Mouse (Mus musculus) kidney, embryonic 16.5 days (tissue): ENCODE measurements around the gene Fdx1. TPM values are rescaled to one million over a fixed set of nuclear protein-coding genes. Genes with fewer than 3 reads are reported as not detected.

Experiments used
- ATAC-seq: fragments of 200-750 bp; cut with Nextera tagmentation; 2 replicates; pipeline ENCODE4 v1.8.0; 2017; ENCODE audit warnings: moderate TSS enrichment; ENCODE audit not compliant: low FRiP score, low TSS enrichment
- H3K27ac ChIP-seq: fragments of 300-500 bp; sonication (generic); 2 replicates; pipeline ENCODE4 v1.5.1; 2014; ENCODE audit warnings: low read length
- H3K27me3 ChIP-seq: fragments of 300-500 bp; sonication (generic); 2 replicates; pipeline ENCODE4 v1.6.1; 2014; ENCODE audit warnings: low read length, control low read depth, mixed read lengths; ENCODE audit not compliant: insufficient read depth
- H3K36me3 ChIP-seq: fragments of 300-500 bp; sonication (generic); 2 replicates; pipeline ENCODE4 v1.6.1; 2014; ENCODE audit warnings: low read length, control low read depth, mixed read lengths; ENCODE audit not compliant: insufficient read depth
- H3K4me1 ChIP-seq: fragments of 300-500 bp; sonication (generic); 2 replicates; pipeline ENCODE4 v1.6.1; 2014; ENCODE audit warnings: low read length, control low read depth, mixed read lengths; ENCODE audit not compliant: insufficient read depth
- H3K4me2 ChIP-seq: fragments of 300-500 bp; sonication (generic); replicated peaks from 2 replicates; pipeline ENCODE4 v1.6.1; 2014; ENCODE audit warnings: low read depth, low read length
- H3K4me3 ChIP-seq: fragments of 300-500 bp; sonication (generic); 2 replicates; pipeline ENCODE4 v1.5.1; 2014; ENCODE audit warnings: mild to moderate bottlenecking, low read length
- H3K9ac ChIP-seq: fragments of 300-500 bp; sonication (generic); replicated peaks from 2 replicates; pipeline ENCODE4 v1.6.1; 2014; ENCODE audit warnings: low read length
- H3K9me3 ChIP-seq: fragments of 300-500 bp; sonication (generic); 2 replicates; pipeline ENCODE4 v1.6.1; 2016; ENCODE audit warnings: low read length, control low read depth
- WGBS: fragments of 180-500 bp; shearing (Covaris S2); extraction: QIAGEN DNeasy Blood & Tissue Kit; methylation state at CpG from one replicate; pipeline ENCODE4 v1.1.7; 2014; 5-methylcytosine and 5-hydroxymethylcytosine counted together
- polyA plus RNA-seq: library from polyadenylated mRNA; unstranded; fragments of >200 nt; fragmentation: Nextera tagmentation; extraction: Ambion mirVana; gene quantifications from 2 replicates; pipeline ENCODE4 v1.2.1, GENCODE M21; 2015

The Fdx1 gene
- polyA plus RNA-seq, 1 experiment from 2014 or later: 119 TPM

- peaks cover 8% of the 10 kb centered on the region; the same call in 1 of the 2 replicates for H3K9me3 ChIP-seq
- WGBS: 81% methylated on average over 4 of the region's 4 CpGs
- no peak for ATAC-seq
- H3K4me3 ChIP-seq: no peak overlapping the region
- no peaks in the 10 kb centered on the region for H3K27me3 ChIP-seq
- no peak overlapping the region for H3K9ac ChIP-seq
- no peak overlapping the region for H3K27ac ChIP-seq
- no peaks in the 10 kb centered on the region for H3K36me3 ChIP-seq
- H3K4me2 ChIP-seq: no peak overlapping the region
- 0 out of 2 replicates have a peak, but pooled peaks cover 2% of the 10 kb centered on the region for H3K4me1 ChIP-seq
Observed at GRCm38 (mm10) chr9:51993486-51994275, 30.3 kb upstream of the Fdx1 start.

GRCm38 (mm10) chr9:51991241-51991876, 28.0 kb upstream of the Fdx1 start:
- ATAC-seq: no peak
- 0 out of 2 replicates have a peak, but pooled peaks cover 2% of the 10 kb centered on the region for H3K9me3 ChIP-seq
- H3K4me1 ChIP-seq: 0 out of 2 replicates have a peak, but pooled peaks cover 2% of the 10 kb centered on the region
- WGBS: 20% methylated on average over 2 of the region's 2 CpGs
- H3K9ac ChIP-seq: no peak overlapping the region
- no peak overlapping the region for H3K4me2 ChIP-seq
- no peak overlapping the region for H3K4me3 ChIP-seq
- H3K27ac ChIP-seq: no peak overlapping the region
- no peaks in the 10 kb centered on the region for H3K36me3 ChIP-seq
- no peaks in the 10 kb centered on the region for H3K27me3 ChIP-seq

GRCm38 (mm10) chr9:51990828-51991227, 27.5 kb upstream of the Fdx1 start:
- WGBS: 13% methylated on average over 2 of the region's 2 CpGs
- no peak for ATAC-seq
- Histone ChIP-seq H3K4me1 (0 out of 2 replicates have a peak, but pooled peaks cover 2% of the 10 kb centered on the region), H3K9me3 (0 out of 2 replicates have a peak, but pooled peaks cover 2% of the 10 kb centered on the region), H3K27ac (no peak overlapping the region), H3K4me3 (no peak overlapping the region), H3K9ac (no peak overlapping the region), H3K27me3 (no peaks in the 10 kb centered on the region), H3K36me3 (no peaks in the 10 kb centered on the region), H3K4me2 (no peak overlapping the region)

GRCm38 (mm10) chr9:51985493-51986099, 22.2 kb upstream of the Fdx1 start:
- Histone ChIP-seq H3K36me3 (no peaks in the 10 kb centered on the region), H3K4me2 (no peak overlapping the region), H3K27ac (no peak overlapping the region), H3K4me1 (no peaks in the 10 kb centered on the region), H3K27me3 (no peaks in the 10 kb centered on the region), H3K4me3 (no peak overlapping the region), H3K9me3 (no peaks in the 10 kb centered on the region), H3K9ac (no peak overlapping the region)
- ATAC-seq: no peak
- WGBS: 84% methylated on average over 11 of the region's 11 CpGs

GRCm38 (mm10) chr9:51981131-51981530, 17.8 kb upstream of the Fdx1 start:
- 79% methylated on average over 1 of the region's 1 CpGs for WGBS

GRCm38 (mm10) chr9:51979301-51979700, 15.9 kb upstream of the Fdx1 start:
- Histone ChIP-seq H3K4me3 (no peak overlapping the region), H3K27me3 (no peaks in the 10 kb centered on the region), H3K27ac (no peak overlapping the region), H3K4me1 (no peaks in the 10 kb centered on the region), H3K9me3 (no peaks in the 10 kb centered on the region), H3K4me2 (no peak overlapping the region), H3K9ac (no peak overlapping the region), H3K36me3 (no peaks in the 10 kb centered on the region)
- ATAC-seq: no peak
- 94% methylated on average over 6 of the region's 6 CpGs for WGBS

More at GRCm38 (mm10) chr9:51981131-51981530, 17.8 kb upstream of the Fdx1 start:
- H3K9ac ChIP-seq: no peak overlapping the region
- no peaks in the 10 kb centered on the region for H3K36me3 ChIP-seq
- H3K4me2 ChIP-seq: no peak overlapping the region
- H3K9me3 ChIP-seq: no peaks in the 10 kb centered on the region
- no peak overlapping the region for H3K27ac ChIP-seq
- no peaks in the 10 kb centered on the region for H3K27me3 ChIP-seq
- ATAC-seq: no peak
- no peak overlapping the region for H3K4me3 ChIP-seq
- H3K4me1 ChIP-seq: no peaks in the 10 kb centered on the region

GRCm38 (mm10) chr9:51978545-51979259, 15.3 kb upstream of the Fdx1 start:
- Histone ChIP-seq H3K9me3 (no peaks in the 10 kb centered on the region), H3K9ac (no peak overlapping the region), H3K4me2 (no peak overlapping the region), H3K27me3 (no peaks in the 10 kb centered on the region), H3K4me3 (no peak overlapping the region), H3K36me3 (no peaks in the 10 kb centered on the region), H3K4me1 (no peaks in the 10 kb centered on the region), H3K27ac (no peak overlapping the region)
- 80% methylated on average over 6 of the region's 6 CpGs for WGBS
- ATAC-seq: no peak

- 37% methylated on average over 5 of the region's 5 CpGs for WGBS
- Histone ChIP-seq H3K4me1 (no peaks in the 10 kb centered on the region), H3K9ac (no peak overlapping the region), H3K27ac (no peak overlapping the region), H3K4me3 (no peak overlapping the region), H3K4me2 (no peak overlapping the region), H3K9me3 (no peaks in the 10 kb centered on the region), H3K27me3 (no peaks in the 10 kb centered on the region), H3K36me3 (no peaks in the 10 kb centered on the region)
- peak; percentile 91 for ATAC-seq
Observed at GRCm38 (mm10) chr9:51977439-51978000, 14.2 kb upstream of the Fdx1 start.

- H3K9me3 ChIP-seq: no peaks in the 10 kb centered on the region
- H3K4me3 ChIP-seq: no peak overlapping the region
- no peak overlapping the region for H3K27ac ChIP-seq
- H3K27me3 ChIP-seq: no peaks in the 10 kb centered on the region
- H3K4me2 ChIP-seq: no peak overlapping the region
- H3K9ac ChIP-seq: no peak overlapping the region
- WGBS: 83% methylated on average over 4 of the region's 4 CpGs
- H3K36me3 ChIP-seq: no peaks in the 10 kb centered on the region
- ATAC-seq: no peak
- no peaks in the 10 kb centered on the region for H3K4me1 ChIP-seq
Observed at GRCm38 (mm10) chr9:51974871-51975270, 11.5 kb upstream of the Fdx1 start.
